Mouse (Mus musculus): ENCODE measurements around the gene Gipc2.

- TF ChIP-seq EP300 (IDR thresholded peaks at IDR 0.05; ENCODE audit: insufficient read depth, low read depth, low read length) (no peak), POLR2A (IDR thresholded peaks at IDR 0.05; ENCODE audit: insufficient read depth, low read length) (no peak)
Measured at GRCm38 (mm10) chr3:152095030-152095429, 71.0 kb downstream of the Gipc2 start.
